Mouse (Mus musculus): ENCODE measurements at regions not wholly inside any gene's neighbourhood (a gene's known extent, or its start where the extent isn't known, plus 50 kb on each side); places are given as distances from the start of the nearest gene placed in this dataset.

GRCm38 (mm10) chr16:72152920-72153319, 155.2 kb upstream of the Robo1 start:
- DNase-seq (ENCODE audit: low spot score), result no peak

- DNase-seq (ENCODE audit: low spot score), result no peak
These were observed 150.2 kb upstream of the Robo1 start for GRCm38 (mm10) chr16:72157913-72158312.

GRCm38 (mm10) chr16:72159411-72159810, 148.7 kb upstream of the Robo1 start:
- DNase-seq (ENCODE audit: low spot score), result no peak

GRCm38 (mm10) chr16:72175727-72176126, 132.4 kb upstream of the Robo1 start:
- DNase-seq (ENCODE audit: low spot score), result no peak

- DNase-seq (ENCODE audit: low spot score), result no peak
These were observed 113.8 kb upstream of the Robo1 start for GRCm38 (mm10) chr16:72194320-72194719.

GRCm38 (mm10) chr16:72215360-72216013, 92.6 kb upstream of the Robo1 start:
- peak; percentile 76 for DNase-seq (ENCODE audit: low spot score)

GRCm38 (mm10) chr16:72218021-72218420, 90.1 kb upstream of the Robo1 start:
- DNase-seq (ENCODE audit: low spot score), result no peak

GRCm38 (mm10) chr16:72221912-72222502, 86.1 kb upstream of the Robo1 start:
- DNase-seq (ENCODE audit: low spot score), result peak; percentile 32

- DNase-seq (ENCODE audit: low spot score), result no peak
These were observed 84.2 kb upstream of the Robo1 start for GRCm38 (mm10) chr16:72223860-72224259.

- no peak for DNase-seq (ENCODE audit: low spot score)
These were observed 82.8 kb upstream of the Robo1 start for GRCm38 (mm10) chr16:72225157-72225880.

GRCm38 (mm10) chr16:72234366-72234765, 73.7 kb upstream of the Robo1 start:
- no peak for DNase-seq (ENCODE audit: low spot score)

GRCm38 (mm10) chr16:72239631-72240030, 68.5 kb upstream of the Robo1 start:
- DNase-seq (ENCODE audit: low spot score), result no peak

- DNase-seq (ENCODE audit: low spot score), result no peak
These were observed 51.7 kb upstream of the Robo1 start for GRCm38 (mm10) chr16:72256388-72256787.
